Mouse (Mus musculus): ENCODE measurements around the gene Cuedc2. TPM values are rescaled to one million over a fixed set of nuclear protein-coding genes. Genes with fewer than 3 reads are reported as not detected.

Gene Cuedc2
- polyA plus RNA-seq, 1 experiment from 2014 or later = 132 TPM

DNA sequence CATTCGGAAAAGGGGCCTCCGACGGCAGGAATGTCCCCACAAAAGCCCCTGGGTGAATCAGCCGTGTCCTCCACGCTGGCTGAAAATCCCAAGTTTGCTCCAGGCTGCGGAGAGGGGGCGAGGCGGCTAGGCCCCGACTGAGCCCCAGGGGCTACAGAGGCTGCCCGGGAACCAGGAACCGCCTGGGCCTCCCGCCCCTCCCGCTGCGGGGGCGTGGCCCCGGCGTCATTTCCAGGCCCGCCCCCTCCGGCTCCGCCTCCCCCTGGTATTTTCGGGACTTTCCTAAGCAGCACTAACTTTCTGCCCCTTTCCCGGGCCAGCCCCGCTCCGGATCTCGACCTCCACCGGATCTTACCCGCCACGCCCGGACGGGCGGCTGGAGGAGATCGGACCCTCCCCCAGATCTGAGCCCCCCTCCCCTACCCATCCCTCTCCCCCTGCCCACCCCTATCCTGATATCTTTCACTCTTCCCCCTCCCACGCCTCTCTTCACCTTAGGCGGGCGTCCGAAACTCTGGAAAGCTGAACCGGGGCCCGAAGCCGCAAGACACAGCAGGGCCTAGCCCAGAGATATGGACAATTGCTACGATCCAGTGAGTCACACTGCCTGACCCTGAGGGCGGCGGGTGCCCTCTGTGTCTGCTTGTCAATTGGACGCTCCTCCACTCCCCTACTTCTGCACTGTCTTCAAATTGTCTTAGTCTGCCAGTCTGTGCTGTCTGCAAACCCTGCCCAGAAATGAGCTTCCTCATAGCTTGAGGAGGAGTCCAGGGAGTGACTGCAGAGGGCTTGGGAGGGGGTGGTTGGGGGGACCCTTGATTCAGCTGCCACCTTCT, 32.9 kb downstream of the Cuedc2 start:
- peak overlapping the region; percentile 83 for H3K27ac ChIP-seq (ENCODE audit: low read length)
- no peaks in the 10 kb centered on the region for H3K9me3 ChIP-seq (ENCODE audit: control insufficient read depth, low read length)
- peak overlapping the region; percentile 79 for H3K9ac ChIP-seq (ENCODE audit: low read depth, low read length)
- H3K4me1 ChIP-seq (ENCODE audit: control insufficient read depth, insufficient read depth, low read length) = peaks cover 25% of the 10 kb centered on the region
- peaks cover 5% of the 10 kb centered on the region; the same call in 1 of the 2 replicates for H3K27me3 ChIP-seq (replicated peaks; ENCODE audit: control insufficient read depth, insufficient read depth, low read length)
- peak overlapping the region; percentile 98 for H3K4me2 ChIP-seq (ENCODE audit: low read depth, low read length)
- no peaks in the 10 kb centered on the region for H3K36me3 ChIP-seq (ENCODE audit: control insufficient read depth, insufficient read depth, low read length)
- peak; percentile 67 for ATAC-seq
- under 1% methylated on average over 39 of the region's 43 CpGs for WGBS
- peak overlapping the region; percentile 81 for H3K4me3 ChIP-seq (ENCODE audit: low read length)

- Histone ChIP-seq H3K27me3 (replicated peaks; ENCODE audit: control insufficient read depth, insufficient read depth, low read length) (peaks cover 5% of the 10 kb centered on the region; the same call in 1 of the 2 replicates), H3K9me3 (ENCODE audit: control insufficient read depth, low read length) (no peaks in the 10 kb centered on the region), H3K4me2 (ENCODE audit: low read depth, low read length) (peak overlapping the region; percentile 98), H3K4me3 (ENCODE audit: low read length) (peak overlapping the region; percentile 81), H3K27ac (ENCODE audit: low read length) (peak overlapping the region; percentile 83), H3K36me3 (ENCODE audit: control insufficient read depth, insufficient read depth, low read length) (no peaks in the 10 kb centered on the region), H3K9ac (ENCODE audit: low read depth, low read length) (peak overlapping the region; percentile 79), H3K4me1 (ENCODE audit: control insufficient read depth, insufficient read depth, low read length) (peaks cover 25% of the 10 kb centered on the region)
- peak; percentile 52 for ATAC-seq
- under 1% methylated on average over 34 of the region's 34 CpGs for whole genome bisulfite sequencing
These were observed 33.6 kb downstream of the Cuedc2 start for GRCm38 (mm10) chr19:46304908-46305333.

DNA sequence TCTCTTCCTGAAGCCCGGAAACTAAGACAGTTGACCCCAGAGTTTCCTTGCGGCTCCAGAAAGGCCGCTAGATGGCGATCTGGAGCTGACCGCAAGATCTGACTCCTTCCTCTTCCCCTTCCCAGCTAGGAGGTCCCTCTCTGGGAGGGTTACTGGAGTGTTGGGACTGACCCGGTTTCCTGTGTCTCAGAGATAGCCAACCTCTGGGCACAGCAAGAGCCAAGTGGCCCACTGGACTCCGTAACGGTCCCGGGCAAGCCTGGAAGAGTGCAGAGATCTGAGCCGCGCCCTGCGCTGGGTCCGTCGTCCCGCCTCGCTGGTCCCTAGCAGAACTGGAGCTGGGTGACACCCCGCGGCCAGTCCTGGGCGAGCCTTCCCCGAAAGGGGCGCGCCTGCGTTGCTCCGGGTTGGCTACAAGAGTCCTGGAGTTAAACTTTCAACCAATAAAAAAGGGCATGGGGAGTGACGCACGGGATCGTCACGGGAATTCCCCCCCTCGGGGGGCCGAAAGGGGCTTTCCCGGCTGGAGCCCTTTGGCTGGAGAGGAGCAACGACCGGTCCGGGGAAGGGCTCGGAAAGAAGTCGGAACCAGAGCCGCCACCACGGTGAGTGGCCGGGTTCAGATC, 34.2 kb downstream of the Cuedc2 start, which contains the start of gene Nfkb2:
TSS of gene Nfkb2 (plus strand) at position 105 of the 626 bp plus-strand sequence.
- H3K27me3 ChIP-seq (replicated peaks; ENCODE audit: control insufficient read depth, insufficient read depth, low read length) = peaks cover 5% of the 10 kb centered on the region; the same call in 1 of the 2 replicates
- peak within 1 kb of the TSS; percentile 98 for H3K4me2 ChIP-seq (ENCODE audit: low read depth, low read length)
- ATAC-seq = peak; percentile 94
- H3K4me1 ChIP-seq (ENCODE audit: control insufficient read depth, insufficient read depth, low read length) = peaks cover 25% of the 10 kb centered on the region
- peak within 1 kb of the TSS; percentile 79 for H3K9ac ChIP-seq (ENCODE audit: low read depth, low read length)
- peak within 1 kb of the TSS; percentile 81 for H3K4me3 ChIP-seq (ENCODE audit: low read length)
- WGBS = under 1% methylated on average over 39 of the region's 39 CpGs
- H3K27ac ChIP-seq (ENCODE audit: low read length) = peak within 1 kb of the TSS; percentile 83
- H3K9me3 ChIP-seq (ENCODE audit: control insufficient read depth, low read length) = no peaks in the 10 kb centered on the region
- no peaks in the 10 kb centered on the region for H3K36me3 ChIP-seq (ENCODE audit: control insufficient read depth, insufficient read depth, low read length)

DNA sequence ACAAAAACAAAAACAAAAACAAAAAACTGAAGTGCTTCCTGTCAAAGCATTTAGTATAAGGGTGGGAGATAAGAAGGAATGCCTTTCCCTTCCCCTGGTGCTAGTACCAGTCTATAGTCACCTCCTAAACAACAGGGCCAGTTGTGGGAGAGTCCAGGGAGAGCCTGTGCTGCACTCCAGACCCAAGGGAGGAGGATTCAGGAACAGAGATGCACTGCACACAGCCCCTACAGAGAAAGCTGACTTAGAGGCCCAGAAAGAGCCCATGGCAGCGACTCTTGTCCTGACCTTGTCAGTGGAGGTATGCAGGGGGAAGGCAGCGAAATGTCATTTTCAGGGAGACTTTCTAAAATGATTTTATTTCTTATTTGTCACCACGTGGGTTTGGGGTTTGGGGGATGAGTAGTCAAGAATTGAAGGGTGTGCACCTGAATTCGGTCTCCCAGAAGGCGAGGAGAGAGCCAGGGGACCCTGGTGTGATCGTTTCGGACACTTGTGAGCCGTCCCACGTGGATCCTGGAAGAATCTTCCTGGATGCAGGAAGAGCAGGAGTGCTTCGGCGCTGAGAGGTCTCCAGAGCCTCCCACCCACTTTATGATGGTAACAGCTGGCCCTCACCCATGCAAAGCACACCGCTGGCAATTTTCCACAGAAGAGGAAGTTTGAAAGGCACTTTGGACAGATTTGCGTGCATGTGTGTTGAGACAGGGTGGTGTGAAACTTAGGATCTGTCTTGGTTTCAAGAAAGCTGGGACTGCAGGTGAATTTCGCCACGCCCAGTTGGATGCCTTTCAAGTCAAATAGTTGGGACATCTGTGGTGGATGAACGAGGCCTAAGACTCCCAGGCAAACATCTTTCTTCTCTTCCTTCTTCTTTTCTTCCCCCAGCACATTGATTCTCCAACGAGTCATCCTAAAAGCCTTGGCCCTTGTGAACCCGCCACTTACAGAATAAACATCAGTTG, 35.0 kb downstream of the Cuedc2 start:
- no peak for ATAC-seq
- peak overlapping the region; percentile 81 for H3K4me3 ChIP-seq (ENCODE audit: low read length)
- no peaks in the 10 kb centered on the region for H3K9me3 ChIP-seq (ENCODE audit: control insufficient read depth, low read length)
- H3K9ac ChIP-seq (ENCODE audit: low read depth, low read length) = peak overlapping the region; percentile 79
- peak overlapping the region; percentile 83; the same call in 1 of the 2 replicates for H3K27ac ChIP-seq (ENCODE audit: low read length)
- H3K4me1 ChIP-seq (ENCODE audit: control insufficient read depth, insufficient read depth, low read length) = peaks cover 18% of the 10 kb centered on the region
- H3K36me3 ChIP-seq (ENCODE audit: control insufficient read depth, insufficient read depth, low read length) = no peaks in the 10 kb centered on the region
- H3K4me2 ChIP-seq (ENCODE audit: low read depth, low read length) = peak overlapping the region; percentile 98
- WGBS = 50% methylated on average over 18 of the region's 18 CpGs
- peaks cover 5% of the 10 kb centered on the region; the same call in 1 of the 2 replicates for H3K27me3 ChIP-seq (replicated peaks; ENCODE audit: control insufficient read depth, insufficient read depth, low read length)

DNA sequence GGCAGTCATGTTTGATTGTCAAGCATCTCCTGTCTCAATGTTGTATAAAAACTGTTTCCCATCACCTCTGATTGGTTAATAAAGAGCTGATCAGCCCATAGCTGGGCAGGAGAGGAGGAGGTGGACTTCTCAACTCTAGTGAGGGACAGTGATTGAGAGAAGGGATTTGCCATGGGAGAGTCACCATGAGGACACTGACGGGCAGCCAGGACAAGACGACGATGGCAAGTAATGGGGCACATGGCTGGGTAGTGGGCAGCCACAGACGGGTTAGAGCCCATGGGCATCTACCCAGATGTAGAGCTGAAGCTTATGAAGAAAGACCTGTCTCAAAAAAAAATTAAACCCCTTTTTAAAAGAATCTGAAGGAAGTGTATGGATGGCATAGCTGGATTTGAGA, 36.0 kb downstream of the Cuedc2 start:
- Histone ChIP-seq H3K27me3 (replicated peaks; ENCODE audit: control insufficient read depth, insufficient read depth, low read length) (no peaks in the 10 kb centered on the region), H3K36me3 (ENCODE audit: control insufficient read depth, insufficient read depth, low read length) (no peaks in the 10 kb centered on the region), H3K4me3 (ENCODE audit: low read length) (no peak overlapping the region), H3K4me2 (ENCODE audit: low read depth, low read length) (no peak overlapping the region), H3K9ac (ENCODE audit: low read depth, low read length) (no peak overlapping the region), H3K4me1 (ENCODE audit: control insufficient read depth, insufficient read depth, low read length) (peaks cover 15% of the 10 kb centered on the region), H3K27ac (ENCODE audit: low read length) (no peak overlapping the region), H3K9me3 (ENCODE audit: control insufficient read depth, low read length) (no peaks in the 10 kb centered on the region)
- WGBS = 88% methylated on average over 4 of the region's 4 CpGs
- ATAC-seq = no peak

DNA sequence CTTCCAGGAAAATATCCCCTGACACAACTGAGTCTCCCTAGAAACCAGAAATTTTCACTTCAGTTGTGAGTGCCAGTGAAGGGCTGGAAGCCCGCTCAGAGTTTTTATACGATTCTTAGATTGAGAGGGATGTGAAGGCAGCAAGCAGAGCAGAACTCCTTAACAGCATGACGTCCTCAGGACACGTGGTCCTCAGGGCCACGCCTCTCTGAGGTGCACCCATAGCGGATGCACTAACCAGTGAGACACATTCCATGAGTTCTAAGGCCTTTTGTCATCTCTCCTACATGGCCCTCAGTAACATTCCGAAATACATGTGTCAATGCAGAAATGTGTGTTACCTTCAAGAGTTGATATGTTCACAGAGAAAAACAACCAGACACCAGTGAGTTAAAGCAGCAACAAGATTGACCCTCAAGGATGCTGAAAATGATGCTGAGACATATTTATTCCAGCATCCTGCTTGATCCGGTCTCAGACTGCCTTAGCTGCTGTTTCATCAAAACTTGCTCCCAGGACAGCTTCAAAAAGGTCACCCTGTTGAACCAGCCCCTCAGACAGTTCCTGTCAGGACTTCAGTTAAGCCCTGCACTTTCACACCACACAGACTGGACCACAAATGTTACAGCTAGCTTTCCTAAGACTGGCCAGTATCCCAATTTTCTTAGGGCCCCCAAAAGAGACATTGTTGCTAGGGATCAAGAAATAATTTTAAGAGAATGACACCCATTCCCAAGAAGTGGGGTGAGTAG, 38.0 kb downstream of the Cuedc2 start:
- no peak for ATAC-seq
- H3K4me1 ChIP-seq (ENCODE audit: control insufficient read depth, insufficient read depth, low read length) = peaks cover 7% of the 10 kb centered on the region
- no peaks in the 10 kb centered on the region for H3K9me3 ChIP-seq (ENCODE audit: control insufficient read depth, low read length)
- no peak overlapping the region for H3K4me2 ChIP-seq (ENCODE audit: low read depth, low read length)
- no peak overlapping the region for H3K27ac ChIP-seq (ENCODE audit: low read length)
- no peaks in the 10 kb centered on the region for H3K27me3 ChIP-seq (replicated peaks; ENCODE audit: control insufficient read depth, insufficient read depth, low read length)
- H3K4me3 ChIP-seq (ENCODE audit: low read length) = no peak overlapping the region
- no peaks in the 10 kb centered on the region for H3K36me3 ChIP-seq (ENCODE audit: control insufficient read depth, insufficient read depth, low read length)
- H3K9ac ChIP-seq (ENCODE audit: low read depth, low read length) = no peak overlapping the region
- WGBS = 41% methylated on average over 8 of the region's 8 CpGs

GRCm38 (mm10) chr19:46296938-46297337, 41.6 kb downstream of the Cuedc2 start:
- Histone ChIP-seq H3K36me3 (ENCODE audit: control insufficient read depth, insufficient read depth, low read length) (no peaks in the 10 kb centered on the region), H3K4me3 (ENCODE audit: low read length) (no peak overlapping the region), H3K9me3 (ENCODE audit: control insufficient read depth, low read length) (no peaks in the 10 kb centered on the region), H3K4me2 (ENCODE audit: low read depth, low read length) (no peak overlapping the region), H3K4me1 (ENCODE audit: control insufficient read depth, insufficient read depth, low read length) (no peaks in the 10 kb centered on the region), H3K27me3 (replicated peaks; ENCODE audit: control insufficient read depth, insufficient read depth, low read length) (no peaks in the 10 kb centered on the region), H3K9ac (ENCODE audit: low read depth, low read length) (no peak overlapping the region), H3K27ac (ENCODE audit: low read length) (no peak overlapping the region)
- WGBS = 62% methylated on average over 4 of the region's 4 CpGs
- ATAC-seq = no peak

DNA sequence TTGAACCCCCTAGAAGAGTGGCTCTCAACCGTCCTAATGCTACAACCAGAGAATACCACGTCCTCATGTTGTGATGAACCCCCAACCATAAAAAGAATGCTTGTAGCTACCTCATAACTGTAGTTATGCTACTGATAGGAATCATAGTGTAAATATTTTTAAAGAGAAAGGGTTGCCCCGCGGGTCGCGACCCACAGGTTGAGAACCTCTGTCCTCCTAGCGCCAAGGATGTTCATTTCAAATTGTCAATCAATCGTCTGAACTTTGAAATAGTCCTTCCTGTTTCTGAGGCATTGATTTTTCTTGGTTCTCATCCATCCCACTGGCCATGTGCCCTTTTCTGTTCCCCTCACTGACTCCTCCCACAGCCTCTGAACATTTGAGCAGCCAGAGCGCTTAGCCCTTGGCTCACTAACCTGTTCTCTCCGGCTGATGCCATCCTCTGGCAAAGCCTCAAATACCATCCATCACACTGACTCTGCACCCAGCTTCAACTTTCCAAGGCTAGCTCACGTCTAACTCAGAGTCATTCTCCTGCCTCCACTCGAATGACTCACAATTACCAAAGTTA, 47.9 kb downstream of the Cuedc2 start:
- 63% methylated on average over 12 of the region's 12 CpGs for WGBS
- Histone ChIP-seq H3K27ac (ENCODE audit: low read length) (no peak overlapping the region), H3K4me3 (ENCODE audit: low read length) (no peak overlapping the region), H3K9ac (ENCODE audit: low read depth, low read length) (no peak overlapping the region), H3K4me2 (ENCODE audit: low read depth, low read length) (no peak overlapping the region), H3K9me3 (ENCODE audit: control insufficient read depth, low read length) (no peaks in the 10 kb centered on the region), H3K4me1 (ENCODE audit: control insufficient read depth, insufficient read depth, low read length) (no peaks in the 10 kb centered on the region), H3K36me3 (ENCODE audit: control insufficient read depth, insufficient read depth, low read length) (no peaks in the 10 kb centered on the region), H3K27me3 (replicated peaks; ENCODE audit: control insufficient read depth, insufficient read depth, low read length) (no peaks in the 10 kb centered on the region)
- no peak for ATAC-seq
